Mouse (Mus musculus): ENCODE data around the gene Megf6. TPM values are rescaled to one million over a fixed set of nuclear protein-coding genes. Genes with fewer than 3 reads are reported as not detected.

The Megf6 gene
- polyA plus RNA-seq, 1 experiment from 2014 or later, result 10.3 TPM

GRCm38 (mm10) chr4:154171151-154171930 lies 811 bp downstream of the Megf6 start:
- Histone ChIP-seq H3K27ac (ENCODE audit: low read depth, low read length) (no peak overlapping the region), H3K4me2 (ENCODE audit: low read length) (peak overlapping the region; percentile 97), H3K9ac (ENCODE audit: low read depth, low read length) (peak overlapping the region; percentile 64), H3K4me1 (ENCODE audit: control insufficient read depth, insufficient read depth, low read depth, low read length) (peaks cover 16% of the 10 kb centered on the region), H3K9me3 (ENCODE audit: control insufficient read depth, low read length) (no peaks in the 10 kb centered on the region), H3K27me3 (replicated peaks; ENCODE audit: control insufficient read depth, insufficient read depth, low read length) (peaks cover 27% of the 10 kb centered on the region), H3K4me3 (ENCODE audit: low read length) (peak overlapping the region; percentile 53), H3K36me3 (ENCODE audit: control insufficient read depth, insufficient read depth, low read length) (no peaks in the 10 kb centered on the region)
- ATAC-seq, result no peak
- under 1% methylated on average over 37 of the region's 37 CpGs for WGBS

- Histone ChIP-seq H3K27me3 (replicated peaks; ENCODE audit: control insufficient read depth, insufficient read depth, low read length) (peaks cover 27% of the 10 kb centered on the region), H3K9me3 (ENCODE audit: control insufficient read depth, low read length) (no peaks in the 10 kb centered on the region), H3K9ac (ENCODE audit: low read depth, low read length) (no peak overlapping the region), H3K36me3 (ENCODE audit: control insufficient read depth, insufficient read depth, low read length) (no peaks in the 10 kb centered on the region), H3K4me3 (ENCODE audit: low read length) (peak overlapping the region; percentile 53), H3K27ac (ENCODE audit: low read depth, low read length) (no peak overlapping the region), H3K4me1 (ENCODE audit: control insufficient read depth, insufficient read depth, low read depth, low read length) (peaks cover 16% of the 10 kb centered on the region), H3K4me2 (ENCODE audit: low read length) (peak overlapping the region; percentile 97)
- no peak for ATAC-seq
- 32% methylated on average over 13 of the region's 13 CpGs for WGBS
Observed at GRCm38 (mm10) chr4:154171931-154172604, 1.5 kb downstream of the Megf6 start.

DNA sequence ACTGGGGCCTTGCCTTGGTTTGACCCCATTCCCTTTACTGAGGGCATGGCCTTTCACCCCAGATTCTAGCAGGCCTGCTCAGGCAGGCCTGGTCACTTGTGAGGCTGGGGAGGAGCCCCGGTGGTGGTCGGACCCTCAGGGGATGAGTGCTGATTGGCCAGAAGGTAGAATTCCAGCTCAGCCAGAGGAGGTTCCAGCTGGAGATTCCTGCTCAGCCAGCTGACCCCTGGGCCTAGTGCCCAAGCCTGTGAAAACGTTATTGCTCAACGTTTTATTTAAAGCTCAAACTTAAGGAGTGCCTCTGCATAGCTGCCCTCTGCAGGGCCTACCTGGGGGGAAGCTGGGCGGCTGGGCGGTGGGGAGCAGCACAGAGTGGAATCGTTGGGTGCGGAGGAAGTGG lies 6.7 kb downstream of the Megf6 start:
- Histone ChIP-seq H3K4me1 (ENCODE audit: control insufficient read depth, insufficient read depth, low read depth, low read length) (no peaks in the 10 kb centered on the region; the same call in none of the 2 replicates), H3K4me3 (ENCODE audit: low read length) (no peak overlapping the region)
- 72% methylated on average over 8 of the region's 8 CpGs for WGBS

GRCm38 (mm10) chr4:154181001-154181400 lies 10.5 kb downstream of the Megf6 start:
- H3K36me3 ChIP-seq (ENCODE audit: control insufficient read depth, insufficient read depth, low read length), result no peaks in the 10 kb centered on the region
- ATAC-seq, result no peak
- H3K4me2 ChIP-seq (ENCODE audit: low read length), result no peak overlapping the region
- no peak overlapping the region for H3K4me3 ChIP-seq (ENCODE audit: low read length)
- H3K4me1 ChIP-seq (ENCODE audit: control insufficient read depth, insufficient read depth, low read depth, low read length), result no peaks in the 10 kb centered on the region
- no peak overlapping the region for H3K9ac ChIP-seq (ENCODE audit: low read depth, low read length)
- no peaks in the 10 kb centered on the region for H3K9me3 ChIP-seq (ENCODE audit: control insufficient read depth, low read length)
- H3K27ac ChIP-seq (ENCODE audit: low read depth, low read length), result no peak overlapping the region
- WGBS, result 86% methylated on average over 7 of the region's 7 CpGs
- no peaks in the 10 kb centered on the region for H3K27me3 ChIP-seq (replicated peaks; ENCODE audit: control insufficient read depth, insufficient read depth, low read length)

More for the DNA sequence above, 6.7 kb downstream of the Megf6 start:
- Histone ChIP-seq H3K4me2 (ENCODE audit: low read length) (no peak overlapping the region), H3K27me3 (replicated peaks; ENCODE audit: control insufficient read depth, insufficient read depth, low read length) (0 out of 2 replicates have a peak, but pooled peaks cover under 1% of the 10 kb centered on the region), H3K9me3 (ENCODE audit: control insufficient read depth, low read length) (no peaks in the 10 kb centered on the region), H3K27ac (ENCODE audit: low read depth, low read length) (no peak overlapping the region), H3K36me3 (ENCODE audit: control insufficient read depth, insufficient read depth, low read length) (no peaks in the 10 kb centered on the region), H3K9ac (ENCODE audit: low read depth, low read length) (no peak overlapping the region)
- no peak for ATAC-seq

DNA sequence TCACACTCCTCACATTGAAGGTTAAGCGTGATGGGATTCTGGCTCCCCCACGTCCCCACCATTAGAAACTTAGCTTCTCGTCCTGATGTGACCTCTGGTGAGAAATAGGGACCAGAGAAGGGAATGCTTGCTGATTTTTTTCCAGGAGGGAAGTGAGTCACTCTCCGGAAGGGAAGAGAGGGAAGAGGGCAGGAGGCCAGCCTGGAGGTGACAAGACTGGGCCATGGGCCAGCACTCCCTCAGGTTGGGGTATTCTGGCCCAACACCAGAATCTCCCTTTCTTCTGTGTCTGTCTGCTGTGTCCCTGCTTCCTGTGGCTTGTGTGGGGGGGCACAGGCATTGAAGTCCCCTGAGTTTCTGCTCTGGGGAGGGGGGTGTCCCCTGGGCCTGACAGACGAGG lies 13.0 kb downstream of the Megf6 start:
- no peak overlapping the region for H3K9ac ChIP-seq (ENCODE audit: low read depth, low read length)
- WGBS, result 70% methylated on average over 5 of the region's 5 CpGs
- no peaks in the 10 kb centered on the region for H3K27me3 ChIP-seq (replicated peaks; ENCODE audit: control insufficient read depth, insufficient read depth, low read length)
- H3K36me3 ChIP-seq (ENCODE audit: control insufficient read depth, insufficient read depth, low read length), result no peaks in the 10 kb centered on the region
- no peak overlapping the region for H3K4me3 ChIP-seq (ENCODE audit: low read length)
- H3K4me1 ChIP-seq (ENCODE audit: control insufficient read depth, insufficient read depth, low read depth, low read length), result no peaks in the 10 kb centered on the region
- no peak overlapping the region for H3K27ac ChIP-seq (ENCODE audit: low read depth, low read length)
- ATAC-seq, result no peak
- no peaks in the 10 kb centered on the region for H3K9me3 ChIP-seq (ENCODE audit: control insufficient read depth, low read length)
- H3K4me2 ChIP-seq (ENCODE audit: low read length), result no peak overlapping the region

GRCm38 (mm10) chr4:154185001-154185400 lies 14.5 kb downstream of the Megf6 start:
- H3K4me3 ChIP-seq (ENCODE audit: low read length), result no peak overlapping the region
- ATAC-seq, result no peak
- no peaks in the 10 kb centered on the region for H3K4me1 ChIP-seq (ENCODE audit: control insufficient read depth, insufficient read depth, low read depth, low read length)
- H3K9ac ChIP-seq (ENCODE audit: low read depth, low read length), result no peak overlapping the region
- no peaks in the 10 kb centered on the region for H3K9me3 ChIP-seq (ENCODE audit: control insufficient read depth, low read length)
- no peaks in the 10 kb centered on the region for H3K27me3 ChIP-seq (replicated peaks; ENCODE audit: control insufficient read depth, insufficient read depth, low read length)
- 75% methylated on average over 5 of the region's 5 CpGs for WGBS
- no peak overlapping the region for H3K4me2 ChIP-seq (ENCODE audit: low read length)
- H3K36me3 ChIP-seq (ENCODE audit: control insufficient read depth, insufficient read depth, low read length), result no peaks in the 10 kb centered on the region
- H3K27ac ChIP-seq (ENCODE audit: low read depth, low read length), result no peak overlapping the region

DNA sequence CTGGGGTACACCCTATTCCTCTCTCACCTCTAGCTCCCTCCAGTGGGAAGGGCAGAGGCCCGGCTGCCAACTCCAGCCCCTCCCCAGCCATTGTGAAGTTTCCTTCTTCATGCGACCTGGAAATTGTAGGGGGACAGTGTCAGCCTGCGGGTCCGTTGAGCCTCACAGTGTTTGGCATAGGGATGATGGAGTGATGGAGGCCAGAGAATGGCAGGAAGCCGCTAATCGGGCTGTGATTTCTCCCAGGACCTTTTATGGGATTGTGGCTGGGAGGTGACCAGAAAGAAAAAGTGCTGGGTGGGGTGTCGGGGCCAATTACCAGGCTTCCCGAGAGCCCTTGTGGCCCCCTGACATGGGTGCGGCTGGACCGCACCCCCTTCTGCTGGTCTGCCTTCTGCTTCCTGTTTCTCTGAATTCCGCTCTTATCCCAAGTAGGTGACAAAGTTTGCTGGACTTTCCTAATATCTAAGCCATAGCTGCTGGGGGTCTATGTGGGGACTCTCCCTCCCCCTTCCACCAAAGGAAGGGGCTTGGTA lies 15.5 kb downstream of the Megf6 start:
- Histone ChIP-seq H3K9ac (ENCODE audit: low read depth, low read length) (no peak overlapping the region), H3K27me3 (replicated peaks; ENCODE audit: control insufficient read depth, insufficient read depth, low read length) (no peaks in the 10 kb centered on the region), H3K36me3 (ENCODE audit: control insufficient read depth, insufficient read depth, low read length) (no peaks in the 10 kb centered on the region), H3K4me2 (ENCODE audit: low read length) (no peak overlapping the region), H3K4me3 (ENCODE audit: low read length) (no peak overlapping the region), H3K27ac (ENCODE audit: low read depth, low read length) (no peak overlapping the region), H3K4me1 (ENCODE audit: control insufficient read depth, insufficient read depth, low read depth, low read length) (no peaks in the 10 kb centered on the region), H3K9me3 (ENCODE audit: control insufficient read depth, low read length) (no peaks in the 10 kb centered on the region)
- WGBS, result 84% methylated on average over 11 of the region's 11 CpGs
- ATAC-seq, result no peak

- ATAC-seq, result no peak
- Histone ChIP-seq H3K9me3 (ENCODE audit: control insufficient read depth, low read length) (no peaks in the 10 kb centered on the region), H3K4me2 (ENCODE audit: low read length) (no peak overlapping the region), H3K27me3 (replicated peaks; ENCODE audit: control insufficient read depth, insufficient read depth, low read length) (no peaks in the 10 kb centered on the region), H3K4me3 (ENCODE audit: low read length) (no peak overlapping the region), H3K4me1 (ENCODE audit: control insufficient read depth, insufficient read depth, low read depth, low read length) (no peaks in the 10 kb centered on the region), H3K36me3 (ENCODE audit: control insufficient read depth, insufficient read depth, low read length) (no peaks in the 10 kb centered on the region), H3K9ac (ENCODE audit: low read depth, low read length) (no peak overlapping the region), H3K27ac (ENCODE audit: low read depth, low read length) (no peak overlapping the region)
- 71% methylated on average over 8 of the region's 8 CpGs for WGBS
Observed at GRCm38 (mm10) chr4:154188948-154189347, 18.4 kb downstream of the Megf6 start.

- WGBS, result 52% methylated on average over 6 of the region's 6 CpGs
- no peaks in the 10 kb centered on the region for H3K27me3 ChIP-seq (replicated peaks; ENCODE audit: control insufficient read depth, insufficient read depth, low read length)
- H3K4me2 ChIP-seq (ENCODE audit: low read length), result no peak overlapping the region
- no peak overlapping the region for H3K27ac ChIP-seq (ENCODE audit: low read depth, low read length)
- H3K36me3 ChIP-seq (ENCODE audit: control insufficient read depth, insufficient read depth, low read length), result no peaks in the 10 kb centered on the region
- no peak overlapping the region for H3K9ac ChIP-seq (ENCODE audit: low read depth, low read length)
- H3K4me3 ChIP-seq (ENCODE audit: low read length), result no peak overlapping the region
- H3K9me3 ChIP-seq (ENCODE audit: control insufficient read depth, low read length), result peaks cover 5% of the 10 kb centered on the region; the same call in 1 of the 2 replicates
- peaks cover 5% of the 10 kb centered on the region; the same call in 1 of the 2 replicates for H3K4me1 ChIP-seq (ENCODE audit: control insufficient read depth, insufficient read depth, low read depth, low read length)
- no peak for ATAC-seq
Observed at GRCm38 (mm10) chr4:154197961-154198360, 27.4 kb downstream of the Megf6 start.
